Mouse (Mus musculus): Measurements from ENCODE around the gene Ppfia3.

Gene Ppfia3

DNA sequence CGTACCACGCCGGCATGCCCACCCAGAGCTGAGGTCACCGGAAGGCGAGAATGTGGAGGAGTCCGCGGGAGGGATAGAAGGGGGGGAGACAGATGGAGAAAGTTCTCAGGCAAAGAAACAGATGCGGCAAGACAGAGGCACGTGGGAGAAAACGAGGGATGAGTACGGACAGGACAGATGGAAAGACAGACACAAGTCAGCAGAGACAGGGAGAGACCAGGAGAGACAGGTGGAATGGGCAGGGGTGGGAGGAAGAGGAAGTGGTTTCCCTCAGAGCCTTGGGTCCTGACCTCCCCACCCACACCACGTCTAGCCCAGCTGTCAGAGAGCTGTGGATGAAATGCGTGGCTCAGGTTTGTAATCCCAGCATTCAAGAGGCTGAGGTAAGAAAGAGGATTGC, 19.9 kb downstream of the Ppfia3 start:
- no peak for DNase-seq (ENCODE audit: low read depth, low spot score)

DNA sequence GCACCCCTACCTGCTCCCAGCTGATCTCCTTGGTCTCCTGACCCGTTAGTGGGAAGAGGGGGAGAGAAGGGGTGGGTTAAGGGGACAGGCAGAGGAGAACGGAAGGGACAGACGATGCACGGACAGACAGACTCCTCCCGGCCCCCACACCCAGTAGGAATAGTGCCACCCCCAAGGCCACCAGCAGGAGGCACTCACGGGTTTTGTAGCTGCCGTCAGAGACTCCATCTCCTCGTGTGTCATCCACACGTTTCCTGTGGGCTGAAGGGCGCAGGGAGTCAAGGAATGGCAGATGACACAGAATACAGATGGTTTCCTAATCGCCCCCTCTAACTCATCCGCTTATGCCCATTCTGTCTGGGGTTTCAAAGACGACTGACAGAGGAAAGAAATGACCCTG, 23.3 kb downstream of the Ppfia3 start:
- DNase-seq (ENCODE audit: low read depth, low spot score), result peak; percentile 24

DNA sequence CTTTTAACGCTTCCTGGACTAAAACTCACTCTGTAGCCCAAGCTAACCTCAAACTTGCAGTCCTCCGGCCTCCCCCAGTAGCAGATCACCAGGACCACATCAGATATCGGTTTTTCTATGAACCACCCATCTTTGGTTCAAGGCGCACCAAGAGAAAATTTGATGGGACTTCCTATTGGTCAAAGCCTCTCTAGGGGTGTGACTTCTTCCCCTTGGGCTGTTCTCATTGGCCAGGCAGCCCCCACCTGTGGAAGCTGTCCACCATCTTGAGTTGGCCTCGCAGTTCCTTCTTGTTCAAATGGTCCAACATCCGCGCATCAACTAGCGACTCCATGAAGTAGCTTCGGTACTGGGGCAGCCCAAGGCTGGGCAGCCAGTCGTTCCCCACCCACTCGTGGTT, 24.7 kb downstream of the Ppfia3 start:
- DNase-seq (ENCODE audit: low read depth, low spot score), result no peak

DNA sequence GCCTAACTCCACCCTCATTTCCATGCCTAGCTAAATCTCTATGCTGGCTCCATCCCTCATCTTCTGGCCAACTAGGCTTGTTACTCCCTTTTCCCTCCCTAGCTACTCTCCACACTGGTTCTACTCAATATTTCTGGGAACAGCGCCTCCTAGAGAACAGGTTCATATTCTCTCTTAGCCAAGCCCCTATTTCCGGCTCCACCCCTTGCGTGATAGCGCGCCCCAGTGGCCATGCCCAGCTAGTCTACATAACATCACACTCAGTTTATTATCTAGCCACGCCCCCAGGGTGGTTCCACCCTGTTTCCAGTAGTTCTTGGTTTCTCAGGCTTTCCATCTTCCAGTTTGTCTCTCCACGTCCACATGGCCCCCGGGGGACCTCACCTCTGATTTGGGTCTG, 25.5 kb downstream of the Ppfia3 start:
- peak; percentile 95 for DNase-seq (ENCODE audit: low read depth, low spot score)

DNA sequence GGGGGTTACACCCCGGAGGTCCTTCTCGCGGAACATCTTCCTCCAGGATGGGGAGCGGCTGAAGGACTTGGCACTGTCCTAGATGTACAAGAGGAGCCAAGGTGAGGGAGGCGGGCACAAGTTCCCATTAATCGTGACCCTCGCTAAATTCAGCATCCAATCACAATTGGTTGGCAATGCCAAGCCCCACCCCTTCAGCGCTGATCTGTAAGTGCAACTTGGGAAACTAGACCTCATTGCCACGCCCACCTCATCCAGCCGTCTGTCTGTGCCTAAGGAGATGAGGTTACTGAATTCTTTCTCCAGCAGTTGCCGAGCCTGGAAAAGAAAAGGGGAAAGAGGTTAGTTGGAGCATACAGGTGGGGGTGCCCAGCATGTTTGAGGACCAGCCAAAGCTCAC, 26.1 kb downstream of the Ppfia3 start:
- peak; percentile 87 for DNase-seq (ENCODE audit: low read depth, low spot score)

DNA sequence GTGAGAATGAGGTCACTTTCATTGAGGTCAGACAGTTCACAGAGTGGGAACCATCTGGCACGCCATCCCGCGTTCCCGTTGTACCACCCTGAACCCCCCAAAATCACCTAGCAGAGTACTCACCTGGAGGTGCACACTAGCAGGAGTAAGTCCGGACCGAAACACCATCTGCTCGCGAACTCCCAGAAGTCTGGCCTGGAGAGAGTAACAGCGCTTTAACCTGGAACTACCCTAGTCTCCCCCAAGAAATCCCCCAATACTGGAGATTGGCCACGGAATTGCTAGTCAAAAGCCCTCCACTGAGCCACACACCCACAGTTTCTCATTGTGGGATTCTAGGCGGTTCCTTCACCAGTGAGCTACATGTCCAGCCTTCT, 26.8 kb downstream of the Ppfia3 start:
- DNase-seq (ENCODE audit: low read depth, low spot score), result peak; percentile 20

DNA sequence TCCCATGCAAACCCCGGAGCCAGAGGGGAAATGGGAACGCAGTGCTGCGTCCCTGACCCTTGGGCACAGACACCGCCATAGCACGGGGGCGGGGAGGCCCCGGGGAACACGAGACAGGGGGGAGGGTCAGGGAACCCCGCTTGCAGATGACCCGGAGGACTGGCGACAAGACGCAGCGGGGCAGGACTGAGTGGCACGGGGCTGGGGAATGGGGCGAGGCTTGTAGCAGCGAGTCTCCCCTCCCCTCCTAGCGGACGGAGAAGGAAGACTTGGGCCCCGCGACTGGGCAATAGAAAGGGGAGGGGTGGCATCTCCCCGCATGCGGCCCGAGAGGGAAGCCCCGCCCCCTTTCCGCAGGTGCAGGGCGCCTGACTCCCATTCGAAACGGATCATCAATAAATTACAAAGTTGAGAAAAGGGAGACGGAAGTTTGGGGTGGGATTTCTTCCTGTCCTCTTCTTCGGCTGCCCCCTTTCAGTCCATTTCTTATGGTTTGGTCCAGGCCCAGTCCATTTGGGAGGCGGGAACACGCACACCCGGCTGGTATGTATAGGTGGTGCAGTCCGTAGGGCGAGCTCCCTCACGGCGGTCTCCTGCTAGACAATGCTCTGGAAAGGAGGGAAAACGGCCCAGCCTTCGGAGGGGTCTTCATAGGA, 27.3 kb downstream of the Ppfia3 start:
- peak; percentile 67 for DNase-seq (ENCODE audit: low read depth, low spot score)

DNA sequence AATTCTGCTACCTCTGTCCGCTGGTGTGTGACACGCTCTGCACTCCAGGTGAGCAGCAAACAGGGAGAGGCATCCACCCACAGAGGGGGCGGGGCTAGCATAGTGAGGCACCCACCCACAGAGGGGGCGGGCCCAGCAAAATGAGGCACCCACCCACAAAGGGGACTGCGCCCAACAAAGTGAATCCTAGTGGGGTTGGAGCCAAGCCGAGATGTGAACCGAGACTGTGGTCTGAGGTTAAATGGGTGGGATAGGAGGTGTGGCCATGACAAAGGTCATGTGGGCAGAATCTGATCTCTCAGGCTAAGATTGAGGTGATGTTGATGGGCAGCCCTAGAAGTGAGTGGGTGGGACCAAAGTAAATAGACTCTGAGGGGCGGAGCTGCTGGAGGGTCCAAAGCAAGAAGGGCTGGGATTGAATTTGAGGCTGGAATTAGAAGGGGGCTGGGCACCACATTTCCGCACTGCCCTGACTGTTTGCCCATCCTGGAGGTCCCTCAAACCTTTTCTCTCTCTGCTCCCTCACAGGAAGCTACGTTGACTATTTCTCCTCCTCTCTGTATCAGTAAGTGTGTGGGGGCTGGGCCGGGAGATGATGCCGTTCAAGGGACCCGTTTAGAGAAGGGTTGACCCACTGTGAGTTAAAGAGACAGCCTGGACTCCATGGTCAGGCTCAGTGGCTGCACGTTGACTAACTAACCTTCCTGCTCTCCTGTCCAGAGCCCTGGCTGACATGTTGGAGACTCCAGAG, 28.5 kb downstream of the Ppfia3 start:
- DNase-seq (ENCODE audit: low read depth, low spot score), result no peak

DNA sequence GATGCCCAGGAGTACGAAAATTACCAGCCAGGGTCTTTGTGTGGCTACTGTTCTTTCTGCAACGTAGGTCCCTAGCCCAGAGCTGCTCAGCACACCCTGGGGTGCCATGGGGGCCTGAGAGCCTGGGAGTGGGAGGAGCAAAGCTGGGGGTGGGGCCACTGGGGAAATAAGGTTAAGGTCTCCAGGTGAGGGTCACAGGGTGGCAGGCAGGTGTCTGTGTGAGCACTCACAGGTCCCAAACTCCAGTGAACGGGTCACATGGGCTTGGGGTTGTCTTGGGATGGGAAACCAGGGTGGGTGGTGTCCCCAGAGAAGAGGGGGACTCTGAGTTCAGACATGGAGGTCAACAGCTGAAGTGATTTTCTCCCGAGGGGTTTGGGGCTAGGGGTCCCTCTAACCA, 29.4 kb downstream of the Ppfia3 start:
- no peak for DNase-seq (ENCODE audit: low read depth, low spot score)

DNA sequence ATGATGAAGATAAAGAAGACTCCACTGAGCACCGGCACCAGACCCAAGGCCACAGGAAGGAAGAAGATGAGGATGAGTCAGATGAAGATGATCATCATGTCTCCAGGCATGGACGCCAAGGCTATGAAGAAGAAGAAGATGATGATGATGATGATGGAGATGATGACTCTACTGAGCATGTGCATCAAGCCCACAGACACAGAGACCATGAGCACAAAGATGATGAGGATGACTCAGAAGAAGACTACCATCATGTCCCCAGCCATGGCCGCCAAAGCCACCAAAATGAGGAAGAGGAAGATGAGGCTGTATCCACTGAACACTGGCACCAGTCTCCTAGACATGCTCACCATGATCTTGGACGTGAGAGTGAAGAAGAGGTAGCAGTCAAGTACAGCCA, 30.5 kb downstream of the Ppfia3 start:
- no peak for DNase-seq (ENCODE audit: low read depth, low spot score)

DNA sequence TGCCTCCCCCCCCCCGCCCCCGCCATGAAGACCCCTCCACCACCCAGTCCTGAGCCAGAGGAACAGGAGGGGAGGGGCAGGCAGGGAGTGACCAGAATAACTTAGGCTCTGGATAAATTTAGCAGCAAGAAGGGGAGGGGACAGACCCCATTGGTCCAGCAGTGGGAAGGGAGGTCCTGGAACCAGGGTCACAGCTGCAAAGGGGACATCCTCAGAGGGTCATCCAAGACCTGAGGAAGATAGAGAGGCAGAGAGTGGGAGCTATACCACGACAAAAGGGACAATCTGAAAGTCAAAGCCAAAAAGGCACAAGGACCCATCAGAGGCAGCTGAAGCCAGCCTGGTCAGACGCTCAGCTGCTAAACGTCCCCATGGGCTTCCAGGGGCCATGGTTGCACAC, 31.8 kb downstream of the Ppfia3 start, which contains the start of gene Hrc:
Hrc (plus strand) TSS at position 235 of the 400 bp plus-strand sequence.
- DNase-seq (ENCODE audit: low read depth, low spot score), result no peak

DNA sequence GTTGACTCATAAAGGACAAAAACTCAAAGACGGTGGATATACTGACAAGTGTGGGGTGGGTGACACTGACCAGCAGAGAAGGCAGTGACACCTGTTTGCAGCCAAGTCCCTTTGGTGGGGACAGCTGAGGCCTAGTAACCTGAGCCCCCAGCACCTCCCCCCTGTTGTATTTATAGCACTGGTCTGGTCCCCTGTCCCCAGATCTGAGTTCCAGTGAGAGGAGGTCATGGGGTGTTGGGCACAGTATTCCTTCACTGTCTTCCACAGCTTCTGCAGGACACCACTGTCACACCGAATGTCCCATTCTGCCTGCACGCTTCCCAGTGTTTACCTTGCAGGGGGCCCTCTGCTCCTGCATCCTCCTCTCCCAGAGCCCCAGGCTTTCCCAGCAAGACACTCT, 32.2 kb downstream of the Ppfia3 start:
- no peak for DNase-seq (ENCODE audit: low read depth, low spot score)

DNA sequence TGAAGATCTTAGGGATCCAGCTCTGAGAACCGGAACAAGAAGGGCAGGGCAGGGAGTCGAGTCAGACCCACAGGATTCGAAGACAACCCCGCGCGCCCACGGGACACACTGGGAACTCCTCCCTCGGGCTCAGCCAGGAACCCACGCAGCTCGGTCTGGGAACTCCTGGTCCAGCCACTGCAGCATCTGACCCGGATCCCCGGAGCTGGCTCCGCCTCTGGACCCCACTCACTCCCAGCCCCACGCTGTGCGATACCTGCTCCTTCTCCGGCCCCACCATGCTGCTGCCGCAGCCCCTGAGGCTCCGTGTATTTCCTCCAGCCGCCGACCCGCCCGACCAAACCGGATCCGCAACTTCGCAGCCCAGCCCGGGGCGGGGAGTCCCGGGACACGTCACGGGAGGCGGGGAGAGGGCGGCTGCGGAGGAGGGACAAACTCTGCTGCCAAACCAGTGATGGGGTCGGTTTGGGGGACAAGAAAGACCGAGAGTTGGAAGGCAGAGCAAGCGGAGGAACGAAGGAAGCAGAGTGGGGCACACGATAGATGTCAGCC, 33.3 kb downstream of the Ppfia3 start, which contains the start of gene Trpm4:
Trpm4 (minus strand) TSS at position 350 of the 552 bp plus-strand sequence.
- DNase-seq (ENCODE audit: low read depth, low spot score), result peak; percentile 68

DNA sequence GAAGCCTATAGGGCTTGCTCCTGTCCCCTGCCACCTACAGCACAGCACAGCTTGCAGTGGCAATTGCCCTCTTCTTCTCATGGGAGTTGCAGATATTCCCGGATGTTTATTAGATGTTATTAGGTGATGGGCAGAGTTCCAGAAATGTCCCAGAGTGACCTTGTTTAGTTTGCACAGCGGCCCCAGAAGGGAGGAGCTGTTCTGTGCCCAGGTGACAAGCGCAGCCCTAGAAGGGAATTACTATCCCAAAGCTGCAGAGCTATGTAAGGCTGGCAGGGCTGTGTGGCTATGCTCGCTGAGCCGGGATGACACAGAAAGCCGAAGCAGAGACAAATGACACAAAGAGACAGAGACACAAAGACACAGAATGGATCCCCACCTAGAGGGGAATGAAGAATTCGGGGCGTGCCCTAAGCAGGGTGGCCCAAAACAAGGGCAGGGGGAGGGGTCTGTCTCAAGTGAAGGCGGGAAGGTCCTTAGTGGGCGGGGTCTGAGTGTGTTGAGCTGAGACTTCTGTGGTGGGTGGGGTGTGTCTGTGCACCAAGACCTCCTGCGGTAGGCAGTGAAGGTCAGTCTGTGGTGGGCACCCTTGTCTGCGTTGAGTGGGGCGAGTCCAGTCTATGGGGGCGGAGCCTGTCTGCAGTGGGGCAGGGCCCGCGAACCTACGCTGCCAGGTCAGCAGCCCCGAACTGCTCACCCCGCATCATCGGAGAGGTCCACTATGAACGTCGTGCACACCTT, 34.0 kb downstream of the Ppfia3 start:
- peak; percentile 57 for DNase-seq (ENCODE audit: low read depth, low spot score)

DNA sequence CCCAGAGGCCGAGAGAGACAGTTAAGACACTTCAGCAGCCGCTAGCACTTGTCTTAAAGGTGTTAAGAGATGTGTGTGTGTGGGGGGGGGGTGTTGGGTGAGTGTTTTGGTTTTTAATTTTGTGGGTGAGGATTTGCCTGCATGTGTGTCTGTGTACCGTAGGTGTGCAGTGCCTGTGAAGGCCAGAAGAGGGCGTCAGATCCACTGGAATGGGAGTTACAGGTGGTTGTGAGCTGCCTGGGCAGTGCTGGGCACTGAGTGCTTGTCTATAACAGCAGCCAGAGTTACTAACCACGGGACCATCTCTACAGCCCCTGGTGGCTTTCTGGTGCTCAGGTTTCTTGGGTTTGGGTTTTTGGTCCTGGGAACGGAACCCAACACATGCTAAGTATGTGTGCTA, 35.3 kb downstream of the Ppfia3 start:
- DNase-seq (ENCODE audit: low read depth, low spot score), result no peak

DNA sequence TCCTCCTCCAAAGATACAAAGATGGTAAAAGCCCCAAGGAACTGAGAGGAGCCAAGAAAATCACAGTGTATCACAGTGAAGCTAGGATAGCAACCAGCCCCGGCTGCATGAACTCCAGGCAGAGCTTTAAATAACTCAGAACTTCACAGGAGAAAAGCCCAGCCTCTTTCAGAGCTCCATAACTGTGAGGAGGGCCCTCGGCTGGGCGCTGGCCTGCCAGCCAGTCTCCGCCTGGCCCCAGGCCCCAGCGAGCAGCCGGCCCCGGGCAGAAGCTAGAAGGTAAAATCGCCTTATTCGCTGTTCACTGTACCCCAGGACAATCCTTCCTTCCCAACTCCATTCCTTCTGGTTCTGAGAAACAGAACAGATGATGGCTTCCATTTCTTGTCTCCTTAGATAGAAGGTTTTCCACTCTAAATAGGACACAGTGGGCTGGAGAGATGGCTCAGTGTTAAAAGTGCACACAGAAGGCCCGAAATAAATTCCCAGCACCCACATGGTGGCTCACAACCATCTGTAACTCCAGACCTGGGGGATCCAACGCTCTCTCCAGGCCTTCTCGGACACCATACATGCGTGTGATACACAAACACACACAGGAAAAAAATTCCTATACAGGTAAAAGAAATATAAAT, 37.9 kb downstream of the Ppfia3 start:
- no peak for DNase-seq (ENCODE audit: low read depth, low spot score)

DNA sequence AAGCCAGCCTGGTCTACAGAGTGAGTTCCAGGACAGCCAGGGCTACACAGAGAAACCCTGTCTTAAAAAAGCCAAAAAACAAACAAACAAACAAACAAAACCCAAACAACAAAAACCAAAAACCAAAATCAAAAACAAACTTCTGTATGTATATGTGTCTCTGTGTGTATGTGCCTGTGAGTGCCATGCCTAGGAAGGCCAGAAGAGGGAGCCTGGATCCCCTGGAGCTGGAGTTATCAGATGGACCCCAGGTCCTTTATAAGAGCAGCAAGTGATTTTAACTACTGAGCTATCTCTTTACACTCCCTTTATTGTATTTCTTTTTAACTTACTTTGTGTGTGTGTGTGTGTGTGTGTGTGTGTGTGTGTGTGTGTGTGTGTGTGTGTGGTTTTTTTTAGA, 41.0 kb downstream of the Ppfia3 start:
- no peak for DNase-seq (ENCODE audit: low read depth, low spot score)

DNA sequence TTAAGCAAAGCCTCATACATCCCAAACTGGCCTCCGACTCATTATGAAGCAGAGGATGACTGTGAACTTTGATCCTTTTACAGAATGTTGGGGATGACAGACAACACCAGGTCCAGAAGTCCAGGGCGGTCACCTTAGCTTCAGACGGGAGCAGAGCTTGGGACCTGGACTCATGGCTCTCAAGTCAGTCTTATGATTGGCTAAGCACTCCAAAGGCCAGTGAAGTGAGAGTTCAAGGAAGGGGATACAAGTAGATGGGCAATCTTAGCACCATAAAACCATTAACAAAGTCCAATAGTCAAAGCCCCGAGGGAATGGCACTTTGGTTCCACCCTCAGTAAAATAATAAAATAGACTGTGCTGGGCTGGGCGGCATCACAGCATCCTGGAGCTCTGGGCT, 43.8 kb downstream of the Ppfia3 start:
- DNase-seq (ENCODE audit: low read depth, low spot score), result no peak

DNA sequence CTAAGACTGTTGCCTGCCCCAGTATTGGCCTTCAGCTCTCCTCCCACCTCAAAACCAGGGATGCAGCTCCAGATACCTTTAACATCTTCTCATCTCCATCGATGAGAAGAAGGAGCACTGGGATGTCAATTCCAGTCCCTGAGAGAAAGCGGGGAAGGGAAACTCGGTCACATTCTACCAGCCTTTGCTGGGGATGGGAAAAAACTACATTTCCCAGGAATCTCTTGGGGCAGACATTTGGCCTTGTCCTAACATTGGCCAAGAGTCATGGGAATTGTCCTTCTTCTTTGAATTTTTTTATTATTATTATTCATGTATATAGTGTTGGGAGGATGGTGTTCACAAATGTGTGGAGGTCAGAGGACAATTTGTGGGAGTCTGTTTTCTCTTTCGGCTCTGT, 44.6 kb downstream of the Ppfia3 start:
- DNase-seq (ENCODE audit: low read depth, low spot score), result no peak

DNA sequence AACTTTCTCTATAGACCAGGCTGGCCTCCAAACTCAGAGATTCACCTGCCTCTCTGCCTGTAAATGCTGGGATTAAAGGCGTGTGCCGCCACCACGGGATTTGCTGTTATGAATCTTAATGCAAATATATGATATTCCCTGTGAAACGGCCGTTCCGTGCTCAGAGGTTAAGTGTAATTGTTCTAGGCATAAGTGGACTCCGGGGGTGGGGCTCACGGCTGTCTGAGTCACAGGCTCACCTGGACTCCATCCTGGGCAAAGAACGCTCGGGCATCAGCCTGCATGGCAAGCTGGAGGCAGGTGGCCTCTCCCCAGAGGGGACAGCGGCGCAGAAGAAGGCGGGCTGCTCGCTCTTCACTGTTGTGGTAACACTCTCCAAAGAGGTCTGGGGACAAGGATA, 50.3 kb downstream of the Ppfia3 start:
- DNase-seq (ENCODE audit: low read depth, low spot score), result no peak

DNA sequence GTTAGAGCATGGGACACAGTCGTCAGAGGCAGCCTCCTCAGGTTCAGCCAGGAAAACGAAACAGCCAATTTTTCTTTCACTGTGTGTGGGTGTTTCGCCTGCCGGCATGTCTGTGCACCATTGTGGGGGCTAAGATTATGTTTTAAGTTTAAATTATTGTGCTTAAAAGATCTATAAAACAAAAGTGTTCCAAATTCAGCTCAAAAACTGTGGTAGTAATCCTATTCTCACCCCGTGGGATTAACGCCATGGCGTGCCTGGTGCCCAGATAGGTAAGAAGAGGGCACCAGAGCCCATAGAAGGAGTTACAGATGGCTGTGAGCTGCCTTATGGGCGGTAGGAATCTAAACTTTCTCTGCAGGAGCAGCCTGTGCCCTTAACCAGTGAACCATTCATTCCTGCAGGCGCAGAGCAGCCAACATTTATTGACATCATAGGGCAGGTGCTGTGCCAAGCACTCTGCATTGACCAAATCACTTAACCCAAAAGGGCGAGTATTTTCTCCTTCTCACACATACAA, 51.6 kb downstream of the Ppfia3 start:
- DNase-seq (ENCODE audit: low read depth, low spot score), result no peak

DNA sequence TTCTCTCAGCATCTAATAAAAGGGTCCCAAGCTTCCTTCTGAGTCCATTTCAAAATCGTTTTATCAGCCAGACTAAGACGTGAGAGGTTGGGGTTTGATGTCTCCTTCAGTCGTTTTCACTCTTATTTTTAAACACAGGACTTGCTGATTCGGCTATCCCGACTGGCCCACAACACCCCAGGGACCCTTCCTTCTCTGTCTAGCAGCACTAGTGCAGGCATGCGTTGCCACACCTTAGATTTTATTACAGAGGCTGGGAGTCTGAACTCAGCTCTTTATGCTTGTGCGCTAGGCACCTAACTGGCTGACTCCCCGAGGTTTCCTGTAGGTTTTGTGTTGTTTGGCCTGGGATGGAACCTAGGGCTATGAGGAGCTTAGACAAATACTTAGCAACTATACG, 53.3 kb downstream of the Ppfia3 start:
- peak; percentile 67 for DNase-seq (ENCODE audit: low read depth, low spot score)
